Mouse (Mus musculus) limb, embryonic 14.5 days (tissue): Measurements from ENCODE around the gene Tmem106c. TPM values are rescaled to one million over a fixed set of nuclear protein-coding genes. Genes with fewer than 3 reads are reported as not detected.

Source experiments
- ATAC-seq: fragments of 200-750 bp; cut with Nextera tagmentation; 2 replicates; pipeline ENCODE4 v1.8.0; 2017; ENCODE audit warnings: low read depth, moderate number of reproducible peaks, moderate TSS enrichment; ENCODE audit not compliant: low FRiP score
- DNase-seq: peaks from one replicate; pipeline ENCODE4 v3.0.0-alpha.2; 2015; ENCODE audit warnings: low spot score
- H3K27ac ChIP-seq: fragments of 300-500 bp; sonication (generic); replicated peaks from 2 replicates; pipeline ENCODE4 v1.5.1; 2014; ENCODE audit warnings: low read depth, mild to moderate bottlenecking, low read length, moderate library complexity, mixed read lengths
- H3K27me3 ChIP-seq: fragments of 300-500 bp; sonication (generic); 2 replicates; pipeline ENCODE4 v1.6.1; 2014; ENCODE audit warnings: low read length, mixed read lengths; ENCODE audit not compliant: control insufficient read depth, insufficient read depth
- H3K36me3 ChIP-seq: fragments of 300-500 bp; sonication (generic); 2 replicates; pipeline ENCODE4 v1.6.1; 2014; ENCODE audit warnings: mild to moderate bottlenecking, low read length, moderate library complexity, mixed read lengths; ENCODE audit not compliant: control insufficient read depth, insufficient read depth
- H3K4me1 ChIP-seq: fragments of 300-500 bp; sonication (generic); 2 replicates; pipeline ENCODE4 v1.6.1; 2014; ENCODE audit warnings: antibody characterized with exemption, low read length, mixed read lengths; ENCODE audit not compliant: control insufficient read depth, insufficient read depth
- H3K4me2 ChIP-seq: fragments of 300-500 bp; sonication (generic); replicated peaks from 2 replicates; pipeline ENCODE4 v1.6.1; 2014; ENCODE audit warnings: low read depth, mild to moderate bottlenecking, low read length, moderate library complexity; ENCODE audit not compliant: severe bottlenecking
- H3K4me3 ChIP-seq: fragments of 300-500 bp; sonication (generic); replicated peaks from 2 replicates; pipeline ENCODE4 v1.5.1; 2014; ENCODE audit warnings: low read length
- H3K9ac ChIP-seq: fragments of 300-500 bp; sonication (generic); 2 replicates; pipeline ENCODE4 v1.6.1; 2014; ENCODE audit warnings: mild to moderate bottlenecking, low read depth, low read length, moderate library complexity; ENCODE audit not compliant: severe bottlenecking
- H3K9me3 ChIP-seq: fragments of 300-500 bp; sonication (generic); 2 replicates; pipeline ENCODE4 v1.6.1; 2016; ENCODE audit warnings: low read length; ENCODE audit not compliant: control insufficient read depth
- POLR2A ChIP-seq: fragments of 200-500 bp; IDR thresholded peaks from 2 replicates; pipeline ENCODE4 v1.8.0; 2012; ENCODE audit warnings: inconsistent platforms, mild to moderate bottlenecking, moderate library complexity, borderline replicate concordance; ENCODE audit not compliant: insufficient read depth, insufficient read length; ENCODE audit errors: extremely low read depth
- WGBS: fragments of 180-500 bp; shearing (Covaris S2); extraction: QIAGEN DNeasy Blood & Tissue Kit; methylation state at CpG from one replicate; pipeline ENCODE4 v1.1.7; 2014; 5-methylcytosine and 5-hydroxymethylcytosine counted together
- polyA plus RNA-seq, 2 experiments: library from polyadenylated mRNA; depleted of rRNA in 1 of 2; stranded (reverse) in 1 of 2; unstranded in 1 of 2; fragments of >200 nt; fragmentation: Nextera tagmentation in 1 of 2; extraction: Ambion mirVana in 1 of 2; gene quantifications; 2 replicates each; pipeline versions ENCODE4 v1.2.1 to v1.2.3; 2012 to 2014

The Tmem106c gene
- polyA plus RNA-seq, 2 experiments = 49.8 to 49.9 TPM

GRCm38 (mm10) chr15:98002991-98003821, 39.2 kb downstream of the Tmem106c start:
- no peaks in the 10 kb centered on the region for H3K9me3 ChIP-seq
- WGBS = under 1% methylated on average over 42 of the region's 42 CpGs
- H3K36me3 ChIP-seq = peaks cover 14% of the 10 kb centered on the region
- DNase-seq = no peak
- H3K4me3 ChIP-seq = peak overlapping the region; percentile 63
- peaks cover 23% of the 10 kb centered on the region for H3K4me1 ChIP-seq
- peak overlapping the region; percentile 84 for H3K9ac ChIP-seq
- H3K27me3 ChIP-seq = peaks cover 3% of the 10 kb centered on the region; the same call in 1 of the 2 replicates
- peak overlapping the region; percentile 87 for H3K27ac ChIP-seq
- TF ChIP-seq POLR2A = 0 out of 2 replicates have a peak, but pooled peaks have one; percentile 40
- H3K4me2 ChIP-seq = peak overlapping the region; percentile 90
- ATAC-seq = no peak

GRCm38 (mm10) chr15:98003822-98004739, 40.1 kb downstream of the Tmem106c start, which contains the start of gene Col2a1:
Gene Col2a1 (minus strand): TSS chr15:98004695.
- DNase-seq (peak; percentile 67), ATAC-seq (peak; percentile 69; the same call in 1 of the 2 replicates)
- WGBS = 4% methylated on average over 54 of the region's 59 CpGs
- peak; percentile 97 for TF ChIP-seq POLR2A
- peaks cover 6% of the 10 kb centered on the region for H3K36me3 ChIP-seq
- H3K27me3 ChIP-seq = peaks cover 3% of the 10 kb centered on the region; the same call in 1 of the 2 replicates
- peak within 1 kb of the TSS; percentile 87 for H3K27ac ChIP-seq
- H3K4me2 ChIP-seq = peak within 1 kb of the TSS; percentile 90
- H3K9me3 ChIP-seq = no peaks in the 10 kb centered on the region
- peaks cover 23% of the 10 kb centered on the region for H3K4me1 ChIP-seq
- peak within 1 kb of the TSS; percentile 84 for H3K9ac ChIP-seq
- H3K4me3 ChIP-seq = peak within 1 kb of the TSS; percentile 63

- Histone ChIP-seq H3K4me2 (peak overlapping the region; percentile 90), H3K27me3 (no peaks in the 10 kb centered on the region; the same call in 1 of the 2 replicates), H3K27ac (peak overlapping the region; percentile 87), H3K36me3 (no peaks in the 10 kb centered on the region; the same call in none of the 2 replicates), H3K4me3 (peak overlapping the region; percentile 63), H3K9ac (peak overlapping the region; percentile 84), H3K4me1 (peaks cover 19% of the 10 kb centered on the region), H3K9me3 (no peaks in the 10 kb centered on the region)
- 0% methylated on average over 7 of the region's 19 CpGs for WGBS
- ATAC-seq = peak; percentile 58
- DNase-seq = no peak
- no peak for TF ChIP-seq POLR2A
Measured at GRCm38 (mm10) chr15:98004740-98005159, 40.8 kb downstream of the Tmem106c start.

- peaks cover 15% of the 10 kb centered on the region for H3K4me1 ChIP-seq
- H3K27me3 ChIP-seq = no peaks in the 10 kb centered on the region; the same call in 1 of the 2 replicates
- peak overlapping the region; percentile 84 for H3K9ac ChIP-seq
- H3K4me2 ChIP-seq = peak overlapping the region; percentile 90
- no peaks in the 10 kb centered on the region for H3K9me3 ChIP-seq
- H3K27ac ChIP-seq = peak overlapping the region; percentile 87
- no peak for DNase-seq
- no peaks in the 10 kb centered on the region; the same call in 1 of the 2 replicates for H3K36me3 ChIP-seq
- peak overlapping the region; percentile 63 for H3K4me3 ChIP-seq
- no peak for TF ChIP-seq POLR2A
- 7% methylated on average over 11 of the region's 11 CpGs for WGBS
- no peak for ATAC-seq
Measured at GRCm38 (mm10) chr15:98005181-98005580, 41.2 kb downstream of the Tmem106c start.

- Histone ChIP-seq H3K27me3 (no peaks in the 10 kb centered on the region), H3K36me3 (no peaks in the 10 kb centered on the region), H3K9ac (no peak overlapping the region), H3K4me3 (no peak overlapping the region), H3K4me1 (no peaks in the 10 kb centered on the region; the same call in 1 of the 2 replicates), H3K9me3 (no peaks in the 10 kb centered on the region), H3K27ac (no peak overlapping the region), H3K4me2 (no peak overlapping the region)
- WGBS = 75% methylated on average over 6 of the region's 6 CpGs
- no peak for ATAC-seq
- no peak for DNase-seq
- TF ChIP-seq POLR2A = no peak
Measured at GRCm38 (mm10) chr15:98012810-98013209, 48.8 kb downstream of the Tmem106c start.
